Mouse (Mus musculus): Measurements from ENCODE around the gene Bptf. TPM values are rescaled to one million over a fixed set of nuclear protein-coding genes. Genes with fewer than 3 reads are reported as not detected.
"Not testable (repeated sequence)": the region's sequence is repeated elsewhere in the genome, so short reads cannot be mapped to it uniquely, and the experiment has no call there.

Gene Bptf
- total RNA-seq, 2 experiments from 2014 or later, result 58.9 to 71.2 TPM

DNA sequence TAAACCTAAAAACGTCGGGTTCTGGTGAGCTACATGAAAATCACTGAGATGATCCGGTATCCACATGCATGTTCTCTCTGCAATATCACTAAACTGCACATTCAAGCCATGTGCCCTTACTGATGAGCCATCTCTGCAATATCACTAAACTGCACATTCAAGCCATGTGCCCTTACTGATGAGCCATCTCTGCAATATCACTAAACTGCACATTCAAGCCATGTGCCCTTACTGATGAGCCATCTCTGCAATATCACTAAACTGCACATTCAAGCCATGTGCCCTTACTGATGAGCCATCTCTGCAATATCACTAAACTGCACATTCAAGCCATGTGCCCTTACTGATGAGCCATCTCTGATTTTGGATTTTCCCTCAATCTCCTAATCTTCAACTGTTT is 72.3 kb downstream of the Bptf start:
- not testable (repeated sequence) for DNase-seq (ENCODE audit: extremely low spot score in 1 of 2, low spot score in 1 of 2)

DNA sequence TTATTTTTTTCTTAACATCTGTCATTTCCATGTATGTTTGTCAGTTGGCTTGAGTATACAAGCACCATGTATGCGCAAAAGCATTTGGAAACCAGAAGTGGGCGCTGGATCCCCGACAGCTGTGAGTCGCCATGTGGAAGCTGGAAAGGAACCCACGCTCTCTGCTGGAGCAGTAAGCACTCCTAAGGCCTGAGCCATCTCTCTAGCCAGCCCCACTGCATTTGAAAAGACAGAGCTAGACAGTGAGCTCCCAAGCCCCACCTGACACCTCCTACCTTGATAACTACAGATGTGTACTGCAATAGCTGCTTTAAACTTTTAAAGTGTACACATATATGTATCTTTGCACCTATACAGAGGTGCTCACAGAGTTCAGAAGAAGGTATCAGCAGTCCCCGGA is 74.5 kb downstream of the Bptf start:
- DNase-seq (ENCODE audit: extremely low spot score in 1 of 2, low spot score in 1 of 2), result no peak

DNA sequence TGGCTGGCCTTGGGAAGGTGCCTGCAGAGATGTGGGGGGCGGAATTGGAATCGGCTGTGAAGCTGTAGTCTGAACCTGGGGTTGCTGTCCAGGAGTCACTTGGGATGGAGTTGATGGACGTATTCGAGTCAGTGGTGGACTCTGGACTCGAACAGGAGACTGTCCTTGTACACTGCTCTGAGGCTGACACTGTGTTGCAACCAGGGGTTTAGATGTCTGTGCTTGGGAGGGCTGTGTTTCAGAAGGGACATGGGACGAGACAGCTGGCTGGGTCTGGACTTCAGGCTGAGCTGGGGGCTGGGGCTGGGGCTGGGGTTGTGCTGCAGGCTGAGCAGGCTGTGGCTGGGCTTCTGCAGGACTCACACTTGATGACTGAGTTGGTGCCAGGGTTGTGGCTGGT is 77.1 kb downstream of the Bptf start:
- DNase-seq (ENCODE audit: extremely low spot score in 1 of 2, low spot score in 1 of 2), result no peak

DNA sequence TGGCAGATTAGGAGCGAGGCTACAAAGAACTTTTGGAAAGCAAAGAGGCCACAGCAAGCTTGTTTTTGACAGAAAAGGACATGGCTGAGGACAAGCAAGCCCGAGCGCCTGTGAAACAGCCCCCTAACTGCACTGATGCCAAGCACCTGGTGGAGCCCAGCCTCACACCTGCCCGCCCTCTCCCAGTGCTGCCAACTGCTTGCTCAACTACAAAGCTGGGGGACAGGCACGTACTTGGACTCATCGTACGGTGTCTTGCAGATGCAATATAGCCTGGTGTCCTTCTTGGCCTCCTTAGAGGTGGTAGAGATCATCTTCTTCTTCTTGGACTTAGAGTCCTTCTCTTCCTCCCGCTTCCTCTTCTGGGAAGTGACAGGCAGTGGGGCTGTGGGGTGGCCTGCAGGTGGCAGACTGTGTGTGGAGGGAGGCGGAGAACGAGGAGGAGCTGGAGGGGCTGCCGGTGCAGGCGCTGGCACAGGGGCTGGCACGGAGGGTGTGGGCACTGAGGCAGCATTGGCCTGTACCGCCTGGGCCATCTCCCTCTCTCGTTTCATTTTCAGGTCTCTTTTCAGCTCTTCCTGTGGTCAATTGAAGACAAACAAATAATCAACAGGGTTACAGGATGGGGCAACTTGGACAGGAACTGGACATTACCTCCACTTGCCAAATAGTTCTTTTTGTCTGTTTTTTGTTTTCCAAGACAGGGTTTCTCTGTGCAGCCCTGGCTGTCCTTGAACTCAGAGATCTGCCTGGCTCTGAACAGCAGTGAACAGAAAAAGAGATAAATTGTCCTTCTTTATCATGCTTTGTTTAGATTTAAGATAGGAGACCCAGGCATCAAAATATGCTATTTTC is 84.9 kb downstream of the Bptf start:
- DNase-seq (ENCODE audit: extremely low spot score in 1 of 2, low spot score in 1 of 2), result no peak

DNA sequence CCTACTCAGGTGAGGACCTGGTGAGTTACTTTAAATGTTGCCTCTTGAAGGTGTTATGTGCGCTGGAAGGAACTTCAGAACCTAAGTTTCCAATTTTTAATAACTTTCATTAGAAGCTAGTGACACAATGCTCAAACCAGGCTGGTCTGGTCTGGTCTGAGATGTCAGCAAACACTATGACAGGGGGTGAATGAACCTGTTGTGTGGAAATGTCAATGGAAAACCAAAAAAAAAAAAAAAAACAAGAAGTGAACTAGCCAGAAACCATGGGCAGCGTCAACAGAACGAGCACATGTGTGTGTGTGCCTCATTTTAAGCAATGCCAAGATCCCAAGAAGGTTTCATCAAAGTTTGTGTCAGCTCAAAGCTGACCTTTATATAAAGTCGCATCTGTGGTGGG is 86.4 kb downstream of the Bptf start:
- DNase-seq (ENCODE audit: extremely low spot score in 1 of 2, low spot score in 1 of 2), result no peak

DNA sequence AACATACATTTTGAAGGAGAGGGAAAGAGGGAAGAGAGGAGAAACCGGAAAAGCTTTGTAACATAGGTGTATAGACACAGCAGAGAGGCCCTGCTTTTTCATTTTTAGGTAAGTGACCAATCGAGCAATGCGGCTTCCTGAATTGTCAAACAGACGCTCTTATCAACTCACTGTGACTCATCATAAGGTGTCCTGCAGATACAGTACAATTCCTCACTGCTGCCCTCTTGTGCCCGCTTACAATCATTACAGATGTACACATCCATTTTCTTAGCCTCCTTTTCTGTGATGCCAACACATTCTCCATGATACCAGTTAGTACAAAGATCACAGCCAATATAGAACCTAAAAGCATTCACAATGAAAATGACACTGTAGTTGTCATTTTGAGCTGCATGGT is 87.6 kb downstream of the Bptf start:
- DNase-seq (ENCODE audit: extremely low spot score in 1 of 2, low spot score in 1 of 2), result peak in 1 of 2 experiments; percentile 77

DNA sequence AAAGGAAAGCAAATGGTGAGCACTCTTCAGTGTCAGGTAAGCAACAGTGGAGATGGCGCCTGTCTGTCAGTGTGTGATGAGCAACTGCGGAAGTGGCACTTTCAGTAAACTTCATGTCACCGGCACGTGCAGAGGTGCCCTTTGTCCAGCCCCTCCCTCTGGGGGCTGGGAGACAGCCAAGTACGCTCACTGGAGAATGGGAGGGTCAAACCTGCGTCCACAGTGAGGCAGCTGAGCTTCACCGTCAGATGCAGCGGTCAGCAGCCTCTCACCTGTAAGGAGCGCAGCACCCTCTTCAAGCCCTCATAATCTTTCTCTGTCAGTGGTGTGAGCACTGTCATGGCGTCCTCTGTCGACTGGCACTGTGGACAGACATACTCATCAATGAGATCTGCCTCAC is 88.6 kb downstream of the Bptf start:
- no peak for DNase-seq (ENCODE audit: extremely low spot score in 1 of 2, low spot score in 1 of 2)

DNA sequence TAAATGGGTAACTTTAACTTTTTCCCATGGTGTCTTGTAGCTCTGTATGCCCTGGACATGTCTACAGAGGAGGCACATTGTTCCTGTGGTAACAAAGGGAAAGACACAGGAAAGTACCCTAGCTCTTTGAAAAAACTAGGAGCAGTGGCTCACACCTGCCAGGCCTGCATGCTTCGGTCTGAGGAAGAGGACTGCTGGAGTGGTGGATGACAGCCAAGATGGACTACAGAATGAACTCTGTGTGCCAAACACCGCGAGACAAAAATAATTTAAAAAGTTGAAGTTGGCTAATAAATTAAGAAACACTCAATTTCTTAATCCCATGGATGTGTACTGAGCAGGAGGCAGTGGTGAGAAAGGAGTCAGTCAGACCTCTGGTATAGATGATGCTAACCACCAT is 90.5 kb downstream of the Bptf start:
- no peak for DNase-seq (ENCODE audit: extremely low spot score in 1 of 2, low spot score in 1 of 2)

DNA sequence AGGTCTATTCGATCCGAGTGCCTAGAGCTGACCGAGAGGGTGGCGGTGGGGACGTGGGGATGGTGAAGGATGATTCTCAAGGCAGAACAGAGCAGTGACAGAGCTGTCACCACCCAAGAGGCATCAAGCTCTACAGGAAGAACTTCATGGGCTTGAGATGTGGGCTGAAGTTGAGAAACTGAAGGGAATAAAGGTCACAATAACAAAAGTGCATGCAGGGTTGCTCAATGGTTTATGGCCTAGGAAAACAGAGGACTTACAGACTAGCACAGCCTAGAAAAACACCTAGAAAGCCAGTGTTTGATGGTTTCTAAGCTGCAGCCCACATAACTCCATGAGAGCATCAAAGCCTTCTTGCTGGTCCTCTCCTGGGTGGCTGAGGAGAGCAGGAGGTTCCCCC is 92.5 kb downstream of the Bptf start:
- no peak for DNase-seq (ENCODE audit: extremely low spot score in 1 of 2, low spot score in 1 of 2)

DNA sequence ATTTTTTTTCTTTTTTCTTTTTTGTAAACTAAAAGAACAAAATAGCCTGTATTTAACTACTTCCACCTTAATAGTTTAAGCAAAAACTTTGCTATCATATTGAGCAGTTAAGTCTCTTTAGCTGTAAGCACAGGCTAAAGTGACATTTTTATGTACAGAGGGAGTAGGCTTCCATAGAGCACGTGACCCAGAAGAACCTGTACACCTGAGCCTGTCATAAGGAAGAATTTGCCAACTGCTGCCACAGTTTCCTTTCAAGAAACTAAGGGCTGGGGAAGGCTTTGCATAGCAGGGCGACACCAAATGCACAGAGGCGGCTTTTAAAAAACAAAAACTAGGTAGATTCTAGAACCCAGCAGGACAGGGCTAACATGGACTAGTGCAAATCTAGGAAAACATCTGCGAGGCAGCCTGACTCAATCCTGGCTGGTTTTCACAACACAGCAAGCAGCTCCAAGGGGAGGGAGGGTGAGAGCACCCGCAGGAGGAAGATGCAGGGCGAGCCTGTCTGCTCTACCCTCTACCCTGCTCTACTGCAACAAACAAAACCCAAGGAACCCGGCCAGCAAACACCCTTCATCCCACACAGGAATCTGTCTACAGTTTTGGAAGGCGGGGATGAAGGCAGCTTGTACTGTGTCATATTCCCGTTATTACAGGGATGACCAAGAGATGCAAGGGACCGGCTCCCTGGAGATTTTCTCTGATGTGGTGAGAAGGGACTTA is 97.7 kb downstream of the Bptf start:
- no peak for DNase-seq (ENCODE audit: extremely low spot score in 1 of 2, low spot score in 1 of 2)

DNA sequence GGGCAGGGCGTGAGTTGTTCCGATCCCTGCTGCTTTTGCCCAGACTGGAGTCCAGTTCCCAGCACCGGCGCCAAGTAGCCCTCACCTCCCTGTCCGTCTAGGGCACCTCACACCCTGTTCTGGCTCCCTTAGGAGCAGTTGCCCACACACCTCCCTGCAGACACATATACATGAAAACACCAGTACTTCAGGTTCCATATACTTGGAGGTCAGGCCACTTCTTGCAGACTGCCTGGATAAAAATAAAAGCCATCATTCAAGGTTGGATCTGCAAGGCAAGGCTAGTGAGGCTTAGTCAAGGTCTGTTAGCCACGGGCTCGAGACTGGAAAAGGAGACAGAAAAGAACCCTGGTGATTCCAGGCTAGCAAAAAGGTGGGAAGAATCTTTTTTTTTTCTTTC is 100.3 kb downstream of the Bptf start:
- DNase-seq (ENCODE audit: extremely low spot score in 1 of 2, low spot score in 1 of 2), result no peak

DNA sequence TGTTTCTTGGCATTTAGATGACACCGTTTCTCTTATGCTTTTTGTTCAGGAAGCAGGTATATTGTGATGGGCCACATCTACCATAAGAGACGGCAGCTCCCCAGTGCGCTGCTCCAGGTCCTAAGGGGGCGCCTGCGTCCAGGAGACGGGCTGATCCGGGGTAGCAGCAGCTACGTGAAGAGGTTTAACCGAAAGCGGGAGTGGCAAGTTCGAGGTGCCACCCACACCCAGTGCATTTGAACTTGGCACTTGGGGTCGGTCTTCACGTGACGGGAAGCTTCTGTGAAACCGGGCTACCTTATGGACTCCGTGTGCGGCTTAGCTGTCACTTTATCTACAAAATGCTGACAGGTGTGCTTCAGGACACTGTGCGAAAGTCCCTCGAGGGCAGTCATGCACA is 102.4 kb downstream of the Bptf start:
- no peak for DNase-seq (ENCODE audit: extremely low spot score in 1 of 2, low spot score in 1 of 2)

DNA sequence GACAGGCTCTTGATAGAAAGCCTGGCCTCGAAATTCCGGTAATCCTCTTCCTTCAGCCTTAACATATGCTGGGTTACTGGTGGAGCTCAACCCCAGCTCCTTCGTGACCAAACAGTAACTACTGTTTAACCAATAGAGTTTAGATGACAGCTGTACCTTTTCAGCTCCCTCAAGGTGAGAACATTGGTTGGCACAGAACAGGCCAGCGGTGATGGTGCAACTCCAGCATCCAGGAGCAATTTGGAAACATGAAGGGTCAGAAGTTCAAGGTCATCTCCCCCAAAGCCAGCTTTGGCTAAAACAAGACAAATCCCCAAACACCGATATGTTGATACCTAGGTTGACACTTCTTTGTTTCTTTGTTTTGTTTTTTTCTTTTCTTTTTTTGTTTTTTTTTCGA is 103.2 kb downstream of the Bptf start:
- DNase-seq (ENCODE audit: extremely low spot score in 1 of 2, low spot score in 1 of 2), result no peak

DNA sequence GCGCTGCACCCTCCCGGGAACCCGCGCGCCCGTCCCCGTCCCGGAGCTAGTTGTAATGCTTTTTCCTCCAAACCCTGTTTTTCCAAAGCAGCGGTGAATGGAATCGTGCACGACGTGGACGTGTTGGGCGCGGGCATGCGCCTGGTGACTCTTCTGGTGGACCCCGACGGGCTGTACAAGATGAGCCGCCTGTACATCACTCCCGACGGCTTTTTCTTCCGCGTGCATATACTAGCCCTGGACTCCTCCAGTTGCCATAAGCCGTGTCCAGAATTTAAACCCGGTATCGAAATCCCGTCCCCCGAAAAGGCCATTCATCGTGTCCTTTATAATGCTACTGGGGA is 103.7 kb downstream of the Bptf start:
- DNase-seq (ENCODE audit: extremely low spot score in 1 of 2, low spot score in 1 of 2), result no peak

DNA sequence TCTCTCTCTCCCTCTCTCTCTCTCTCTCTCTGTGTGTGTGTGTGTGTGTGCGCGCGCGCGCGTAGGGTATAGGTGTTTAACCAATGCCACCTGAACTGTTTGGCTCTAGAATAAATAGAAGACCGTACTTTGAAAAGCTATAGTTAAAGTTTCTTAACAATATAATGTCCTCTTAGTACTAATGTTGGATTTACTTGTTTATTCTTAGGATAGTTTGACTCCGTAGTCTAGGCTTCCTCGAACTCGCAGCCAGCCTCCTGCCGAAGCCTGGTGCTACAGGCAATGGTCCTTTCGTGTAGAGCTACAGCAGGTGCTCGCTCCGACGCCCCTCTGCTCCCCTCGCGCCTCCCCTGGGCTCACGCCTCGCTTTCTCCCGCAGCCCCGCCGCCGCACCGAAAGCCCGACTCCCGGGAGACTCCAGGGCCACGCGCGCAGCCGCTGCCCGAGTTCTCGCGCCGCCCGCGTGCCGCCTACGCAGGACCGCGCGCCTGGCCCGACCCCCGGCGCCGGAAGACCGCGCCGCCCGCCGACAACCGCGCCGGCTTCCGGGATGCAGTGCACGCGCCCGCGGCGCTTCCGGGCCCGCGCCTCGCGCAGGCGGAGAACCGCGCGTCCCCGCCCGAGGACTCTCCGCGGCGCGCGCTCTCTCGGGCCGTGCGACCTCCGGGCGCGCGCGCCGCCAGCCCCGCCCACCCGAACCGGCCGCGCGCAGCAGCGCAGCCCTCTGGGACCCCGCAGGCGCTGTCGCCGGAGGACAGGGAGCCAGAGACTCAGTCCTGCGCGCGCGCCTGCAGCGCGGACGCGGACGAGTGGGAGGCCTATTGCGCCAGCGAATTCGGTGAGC is 104.3 kb downstream of the Bptf start:
- peak; percentile 68 to 84 for DNase-seq (ENCODE audit: extremely low spot score in 1 of 2, low spot score in 1 of 2)

DNA sequence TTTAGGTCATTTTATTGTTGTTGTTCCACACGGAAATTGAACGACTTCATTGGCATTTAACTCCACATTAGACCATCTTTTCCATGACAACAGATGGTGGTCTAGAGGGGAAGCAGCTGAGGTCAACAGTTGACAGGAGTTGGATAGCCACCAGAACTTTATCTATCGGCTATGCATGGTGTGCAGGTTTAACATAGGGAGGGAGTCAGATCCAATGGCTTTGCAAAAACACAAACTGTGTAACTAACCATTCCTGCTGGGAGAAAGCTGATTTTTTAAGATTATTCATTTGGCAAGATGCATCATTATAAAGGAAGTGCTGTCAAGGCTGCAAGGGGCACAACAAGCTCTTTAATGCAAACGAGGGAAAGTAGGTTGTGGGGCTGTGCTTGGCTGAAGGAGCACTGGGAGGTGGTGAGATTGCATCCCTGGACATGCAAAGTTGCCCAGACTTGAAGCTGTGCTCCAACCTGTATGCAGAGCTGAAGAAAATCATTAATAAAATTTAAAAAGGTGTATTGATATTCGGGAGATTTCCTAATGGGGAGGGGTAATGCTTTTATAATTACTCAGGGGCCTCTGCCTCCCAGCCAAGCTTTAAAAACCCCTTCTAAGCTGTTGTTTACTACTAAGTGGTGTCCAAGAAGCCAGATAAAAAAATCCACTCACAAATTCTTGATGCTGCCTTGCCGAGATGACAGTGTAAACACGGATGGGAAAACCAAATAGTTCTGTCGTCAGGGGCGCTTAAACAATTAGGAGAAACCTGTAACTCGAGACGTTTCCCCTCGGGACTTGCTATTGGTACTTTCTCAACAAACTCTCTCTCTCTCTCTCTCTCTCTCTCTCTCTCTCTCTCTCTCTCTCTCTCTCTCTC is 105.1 kb downstream of the Bptf start:
- no peak for DNase-seq (ENCODE audit: extremely low spot score in 1 of 2, low spot score in 1 of 2)

DNA sequence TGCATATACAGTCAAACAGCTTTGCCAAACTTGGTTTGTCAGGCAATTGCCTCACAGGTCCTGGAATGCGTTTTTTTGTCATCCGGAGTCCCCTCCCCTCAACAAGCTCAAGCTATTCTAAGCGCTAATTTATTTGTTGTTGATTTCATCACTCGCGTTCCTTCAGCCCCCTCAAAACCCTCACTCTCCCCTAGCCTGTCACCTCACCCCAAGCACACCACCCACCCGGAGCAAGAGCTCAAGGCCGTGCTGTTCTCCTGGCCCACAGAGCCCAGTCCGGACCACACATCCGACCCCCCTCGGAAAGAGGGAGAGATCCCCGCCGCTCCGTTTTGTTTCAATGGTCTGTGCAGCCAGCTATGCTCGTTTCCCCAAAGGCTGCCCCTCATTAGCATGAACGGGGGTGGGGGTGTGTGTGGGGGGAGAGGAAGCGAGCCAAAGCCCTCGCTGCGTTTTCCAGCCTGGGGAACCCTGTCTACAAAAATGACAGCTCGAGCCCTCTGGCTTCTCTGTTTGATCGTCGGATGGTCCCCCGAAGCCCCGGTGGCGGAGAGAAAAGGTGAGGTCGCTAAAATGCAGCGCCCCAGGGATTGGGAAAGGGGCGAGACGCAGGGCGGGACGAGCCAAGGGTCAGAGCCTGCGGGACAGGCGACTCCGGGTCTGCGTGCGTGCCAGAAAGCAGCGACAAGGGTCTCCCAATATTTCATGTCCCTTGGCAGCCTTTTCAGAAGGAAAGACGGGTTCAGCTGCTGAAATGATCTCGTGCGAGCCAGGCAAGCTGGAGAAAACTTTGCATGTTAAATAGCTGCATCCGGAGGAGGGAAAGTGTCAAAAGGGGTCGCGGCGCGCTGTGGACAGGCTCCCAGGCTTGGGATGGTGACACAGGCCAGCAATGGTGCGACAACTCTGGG is 106.3 kb downstream of the Bptf start, which contains the start of gene 1810010H24Rik:
Gene 1810010H24Rik (plus strand): TSS at position 271 of the 911 bp plus-strand sequence.
- no peak for DNase-seq (ENCODE audit: extremely low spot score in 1 of 2, low spot score in 1 of 2)

DNA sequence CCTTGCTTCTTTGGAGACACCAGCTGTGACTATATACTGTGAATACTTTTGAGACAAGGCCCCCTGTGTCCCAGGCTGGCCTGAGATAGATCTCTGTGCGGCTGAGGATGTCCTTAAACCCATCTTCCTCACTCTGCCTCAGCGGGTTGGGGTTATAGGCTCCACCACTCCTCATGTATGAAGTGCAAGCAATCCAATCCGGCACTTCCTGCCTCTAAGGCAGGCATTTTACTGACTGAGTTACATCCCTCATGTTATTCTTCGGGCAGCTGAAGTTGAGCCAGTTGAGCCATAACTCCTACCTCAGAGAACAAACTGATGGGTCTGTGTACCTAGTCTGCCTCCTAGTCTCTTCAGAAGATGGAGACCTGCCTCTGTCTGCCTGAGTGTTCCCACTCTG is 107.5 kb downstream of the Bptf start:
- no peak for DNase-seq (ENCODE audit: extremely low spot score in 1 of 2, low spot score in 1 of 2)

DNA sequence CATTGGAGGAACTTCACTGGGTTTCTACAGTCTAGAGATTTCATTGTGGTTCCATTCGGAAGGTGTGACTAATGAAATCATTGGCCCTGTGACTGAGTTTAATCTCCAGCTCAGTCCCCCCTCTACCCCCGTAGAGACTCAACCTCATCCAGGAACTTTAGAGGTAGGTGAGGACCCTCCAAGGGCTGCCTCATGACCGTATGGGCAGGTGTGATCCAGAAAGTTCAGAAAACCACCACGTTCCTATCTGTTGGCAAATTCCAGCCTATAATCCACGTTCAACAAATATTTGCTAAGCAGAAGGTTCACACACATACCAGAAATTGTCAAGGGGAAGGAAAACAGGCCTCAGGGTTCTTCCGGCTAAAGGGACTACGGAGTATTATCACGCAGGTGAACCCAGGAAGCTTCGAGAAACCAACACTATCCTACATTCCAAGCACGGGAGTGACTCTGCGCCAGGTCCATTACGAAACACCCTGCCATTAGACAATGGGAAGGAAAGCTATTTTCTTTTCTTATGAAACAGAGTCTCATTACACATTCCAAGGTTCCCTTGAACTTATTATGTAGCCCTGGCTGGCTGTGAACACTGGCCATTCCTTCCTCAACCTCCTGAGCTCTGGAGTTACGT is 109.8 kb downstream of the Bptf start:
- DNase-seq (ENCODE audit: extremely low spot score in 1 of 2, low spot score in 1 of 2), result no peak
